Mouse (Mus musculus) brain, embryonic 14.5 days (tissue): ENCODE results near the gene Adamts14.

Source experiments
- CTCF ChIP-seq: fragments of 200-500 bp; IDR thresholded peaks from 2 replicates; pipeline ENCODE4 v1.5.1; 2012; ENCODE audit warnings: inconsistent platforms, mild to moderate bottlenecking, moderate library complexity, borderline replicate concordance; ENCODE audit not compliant: insufficient read depth, insufficient read length; ENCODE audit errors: extremely low read depth
- POLR2A ChIP-seq: fragments of 200-500 bp; IDR thresholded peaks from 2 replicates; pipeline ENCODE4 v1.6.1; 2012; ENCODE audit warnings: mild to moderate bottlenecking, inconsistent platforms, borderline replicate concordance; ENCODE audit not compliant: poor library complexity, insufficient read depth, insufficient read length, severe bottlenecking; ENCODE audit errors: extremely low read depth

DNA sequence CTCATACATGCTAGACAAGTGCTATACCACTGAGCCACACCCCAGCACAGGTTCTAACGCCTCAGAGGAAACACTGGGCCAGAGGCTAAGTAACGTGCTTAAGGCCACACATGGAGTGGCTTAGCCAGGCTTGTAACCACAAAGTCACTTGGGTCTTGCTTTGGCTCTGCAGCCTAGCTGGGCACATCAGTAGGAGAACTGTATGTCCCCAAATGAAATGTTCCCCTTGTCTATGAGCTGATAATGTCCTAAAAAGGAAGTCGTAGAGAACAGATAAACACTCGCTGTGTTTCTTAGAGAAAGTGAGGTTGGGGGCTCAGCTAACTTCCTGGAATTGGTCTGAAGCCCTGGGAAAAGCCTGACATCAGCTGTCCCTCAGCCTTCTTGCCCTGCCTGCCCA lies 57.1 kb downstream of the Adamts14 start:
- no peak for TF ChIP-seq CTCF
- TF ChIP-seq POLR2A: no peak
